Mouse (Mus musculus): ENCODE data around the gene Atg9b.

Atg9b gene

GRCm38 (mm10) chr5:24350531-24351250 lies 41.3 kb downstream of the Atg9b start:
- DNase-seq (ENCODE audit: low read depth, low spot score), result no peak

- no peak for DNase-seq (ENCODE audit: low read depth, low spot score)
Measured at GRCm38 (mm10) chr5:24350073-24350472, 41.9 kb downstream of the Atg9b start.

- no peak for DNase-seq (ENCODE audit: low read depth, low spot score)
Measured at GRCm38 (mm10) chr5:24348546-24348945, 43.4 kb downstream of the Atg9b start.

GRCm38 (mm10) chr5:24348128-24348527 lies 43.8 kb downstream of the Atg9b start:
- no peak for DNase-seq (ENCODE audit: low read depth, low spot score)

- no peak for DNase-seq (ENCODE audit: low read depth, low spot score)
Measured at GRCm38 (mm10) chr5:24347186-24347875, 44.6 kb downstream of the Atg9b start.

GRCm38 (mm10) chr5:24346313-24346712 lies 45.6 kb downstream of the Atg9b start:
- no peak for DNase-seq (ENCODE audit: low read depth, low spot score)

- DNase-seq (ENCODE audit: low read depth, low spot score), result no peak
Measured at GRCm38 (mm10) chr5:24344477-24345051, 47.4 kb downstream of the Atg9b start.

GRCm38 (mm10) chr5:24343977-24344436 lies 47.9 kb downstream of the Atg9b start:
- DNase-seq (ENCODE audit: low read depth, low spot score), result no peak

- DNase-seq (ENCODE audit: low read depth, low spot score), result no peak
Measured at GRCm38 (mm10) chr5:24343379-24343778, 48.6 kb downstream of the Atg9b start.

- DNase-seq (ENCODE audit: low read depth, low spot score), result no peak
Measured at GRCm38 (mm10) chr5:24342966-24343365, 49.0 kb downstream of the Atg9b start.

- no peak for DNase-seq (ENCODE audit: low read depth, low spot score)
Measured at GRCm38 (mm10) chr5:24342205-24342963, 49.6 kb downstream of the Atg9b start.

GRCm38 (mm10) chr5:24337821-24338220 lies 54.1 kb downstream of the Atg9b start:
- DNase-seq (ENCODE audit: low read depth, low spot score), result no peak

GRCm38 (mm10) chr5:24337366-24337765 lies 54.6 kb downstream of the Atg9b start:
- no peak for DNase-seq (ENCODE audit: low read depth, low spot score)

- DNase-seq (ENCODE audit: low read depth, low spot score), result no peak
Measured at GRCm38 (mm10) chr5:24335888-24336511, 55.9 kb downstream of the Atg9b start.

- no peak for DNase-seq (ENCODE audit: low read depth, low spot score)
Measured at GRCm38 (mm10) chr5:24334749-24335148, 57.2 kb downstream of the Atg9b start.
